Mouse (Mus musculus) erythroblast, embryonic 14.5 days (primary cell): ENCODE results near the gene Cuedc1.

Source experiments
- GATA1 ChIP-seq: IDR thresholded peaks from 2 replicates; pipeline ENCODE4 v1.6.1; 2012; ENCODE audit warnings: low read length, inconsistent platforms, mixed read lengths
- TAL1 ChIP-seq: IDR thresholded peaks from 3 replicates; pipeline ENCODE4 v1.6.1; 2012; ENCODE audit warnings: low read length, inconsistent platforms, mixed read lengths

DNA sequence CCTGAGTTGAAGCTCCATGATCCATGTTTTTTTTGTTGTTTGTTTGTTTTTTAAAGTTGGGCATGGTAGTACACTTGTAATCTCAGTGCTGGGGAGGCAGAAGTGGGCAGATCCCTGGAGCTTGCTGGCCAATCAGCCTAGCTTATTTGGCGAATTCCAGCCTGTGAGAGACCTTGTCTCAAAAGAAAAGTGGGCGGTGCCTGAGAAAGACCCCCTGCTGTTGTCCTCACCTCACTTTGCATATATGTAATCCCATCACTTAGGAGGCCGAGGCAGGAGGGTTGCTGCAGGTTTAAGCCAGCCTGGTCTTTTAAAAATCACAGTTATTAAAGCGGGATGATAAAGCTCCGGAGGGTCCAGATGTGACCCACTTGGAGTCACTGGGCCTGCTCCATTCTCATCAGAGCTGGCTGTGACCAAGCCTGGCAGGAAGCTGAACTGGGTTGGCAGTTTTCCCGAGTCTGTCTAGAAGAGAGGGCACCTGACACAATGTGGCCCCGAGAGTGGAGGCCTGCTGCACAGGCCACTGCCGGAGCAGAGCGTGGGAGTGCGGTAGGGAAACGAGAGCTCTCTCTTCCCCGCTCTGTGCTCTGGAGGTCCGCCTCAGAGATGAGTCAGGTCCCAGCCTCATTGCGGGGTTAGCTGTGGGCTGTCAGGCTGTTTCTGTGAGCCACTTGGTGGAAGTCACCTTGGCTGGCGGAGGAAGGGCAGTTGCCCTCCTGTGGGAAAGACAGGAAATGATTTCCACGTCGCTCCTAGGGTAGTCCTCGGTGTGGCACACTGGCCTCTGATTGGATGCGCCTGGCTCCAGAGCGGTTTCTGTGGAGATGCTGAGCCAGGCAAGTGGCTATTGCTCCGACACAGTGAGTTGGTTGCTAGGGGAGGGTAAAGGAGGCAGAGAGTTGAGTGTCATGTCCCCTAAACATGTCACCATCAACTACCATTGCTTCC is 117.3 kb downstream of the Cuedc1 start:
- TF ChIP-seq TAL1 (no peak), GATA1 (no peak)
